Mouse (Mus musculus) heart, embryonic 11.5 days (tissue): Measurements from ENCODE around the gene Nrcam. TPM values are rescaled to one million over a fixed set of nuclear protein-coding genes. Genes with fewer than 3 reads are reported as not detected.

Experiments
- ATAC-seq: fragments of 200-750 bp; cut with Nextera tagmentation; replicated peaks from 2 replicates; pipeline ENCODE4 v1.8.0; 2017; ENCODE audit warnings: moderate library complexity; ENCODE audit not compliant: insufficient number of reproducible peaks, low FRiP score, low TSS enrichment
- H3K27ac ChIP-seq: fragments of 300-500 bp; sonication (generic); 2 replicates; pipeline ENCODE4 v1.5.1; 2014; ENCODE audit warnings: mild to moderate bottlenecking, low read depth, low read length
- H3K27me3 ChIP-seq: fragments of 300-500 bp; sonication (generic); 2 replicates; pipeline ENCODE4 v1.6.1; 2014; ENCODE audit warnings: mild to moderate bottlenecking, low read length, mixed read lengths; ENCODE audit not compliant: control insufficient read depth, insufficient read depth
- H3K36me3 ChIP-seq: fragments of 300-500 bp; sonication (generic); 2 replicates; pipeline ENCODE4 v1.6.1; 2014; ENCODE audit warnings: mild to moderate bottlenecking, low read length, moderate library complexity, mixed read lengths; ENCODE audit not compliant: control insufficient read depth, insufficient read depth
- H3K4me1 ChIP-seq: fragments of 300-500 bp; sonication (generic); 2 replicates; pipeline ENCODE4 v1.6.1; 2014; ENCODE audit warnings: low read length; ENCODE audit not compliant: control insufficient read depth, insufficient read depth
- H3K4me2 ChIP-seq: fragments of 300-500 bp; sonication (generic); 2 replicates; pipeline ENCODE4 v1.6.1; 2014; ENCODE audit warnings: mild to moderate bottlenecking, moderate library complexity
- H3K4me3 ChIP-seq: fragments of 300-500 bp; sonication (generic); 2 replicates; pipeline ENCODE4 v1.5.1; 2014; ENCODE audit warnings: low read depth, low read length
- H3K9ac ChIP-seq: fragments of 300-500 bp; sonication (generic); 2 replicates; pipeline ENCODE4 v1.6.1; 2014; ENCODE audit warnings: mild to moderate bottlenecking, low read depth, low read length, moderate library complexity
- H3K9me3 ChIP-seq: fragments of 300-500 bp; sonication (generic); replicated peaks from 2 replicates; pipeline ENCODE4 v1.6.1; 2016; ENCODE audit warnings: low read length; ENCODE audit not compliant: control insufficient read depth
- WGBS: fragments of 180-500 bp; shearing (Covaris S2); extraction: QIAGEN DNeasy Blood & Tissue Kit; methylation state at CpG from one replicate; pipeline ENCODE4 v1.1.7; 2014; ENCODE audit not compliant: insufficient replicate concordance; 5-methylcytosine and 5-hydroxymethylcytosine counted together
- polyA plus RNA-seq: library from polyadenylated mRNA; unstranded; fragments of >200 nt; fragmentation: Nextera tagmentation; extraction: Ambion mirVana; gene quantifications from 2 replicates; pipeline ENCODE4 v1.2.1, GENCODE M21; 2014

Gene Nrcam
- polyA plus RNA-seq, 1 experiment from 2014 or later = 0.84 TPM

GRCm38 (mm10) chr12:44528391-44529016 lies 199.8 kb downstream of the Nrcam start:
- H3K9ac ChIP-seq = no peak overlapping the region
- H3K36me3 ChIP-seq = no peaks in the 10 kb centered on the region
- no peak overlapping the region for H3K4me3 ChIP-seq
- ATAC-seq = no peak
- WGBS = 40% methylated on average over 11 of the region's 11 CpGs
- H3K4me2 ChIP-seq = no peak overlapping the region
- H3K27me3 ChIP-seq = no peaks in the 10 kb centered on the region
- no peaks in the 10 kb centered on the region for H3K9me3 ChIP-seq
- no peaks in the 10 kb centered on the region for H3K4me1 ChIP-seq
- no peak overlapping the region for H3K27ac ChIP-seq

- Histone ChIP-seq H3K4me2 (no peak overlapping the region), H3K4me1 (no peaks in the 10 kb centered on the region), H3K27me3 (no peaks in the 10 kb centered on the region), H3K9ac (no peak overlapping the region), H3K27ac (no peak overlapping the region), H3K36me3 (no peaks in the 10 kb centered on the region), H3K9me3 (no peaks in the 10 kb centered on the region), H3K4me3 (no peak overlapping the region)
- WGBS = 70% methylated on average over 19 of the region's 19 CpGs
- ATAC-seq = no peak
Observed at GRCm38 (mm10) chr12:44532337-44533113, 203.8 kb downstream of the Nrcam start.

DNA sequence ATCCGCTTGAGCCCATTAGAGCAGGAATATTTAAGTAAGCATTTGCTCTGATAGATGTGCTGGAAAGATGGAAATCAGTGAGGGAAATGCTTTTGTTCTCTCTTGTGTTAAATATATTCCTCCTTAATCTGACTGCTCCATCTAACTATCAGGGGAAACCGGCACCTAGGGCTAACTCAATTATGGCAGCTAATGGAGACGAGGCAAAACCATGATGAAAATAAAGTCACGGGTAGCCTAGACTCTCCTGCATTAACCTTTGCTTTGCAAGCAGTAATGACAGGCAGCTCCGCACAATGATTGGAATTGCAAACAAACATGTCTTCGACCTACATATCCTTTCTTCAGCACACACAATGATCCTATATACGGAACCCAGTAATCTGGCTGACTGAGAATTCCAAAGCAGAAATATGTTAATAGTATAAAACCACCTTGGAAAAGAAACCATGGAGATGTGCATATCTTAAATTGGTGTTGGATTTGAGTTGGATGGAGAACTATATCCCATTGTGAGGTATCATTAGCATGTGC lies 205.5 kb downstream of the Nrcam start:
- 73% methylated on average over 7 of the region's 7 CpGs for WGBS
- H3K4me3 ChIP-seq = no peak overlapping the region

GRCm38 (mm10) chr12:44535623-44536022 lies 206.9 kb downstream of the Nrcam start:
- H3K4me2 ChIP-seq = no peak overlapping the region
- no peaks in the 10 kb centered on the region for H3K9me3 ChIP-seq
- no peaks in the 10 kb centered on the region for H3K4me1 ChIP-seq
- H3K36me3 ChIP-seq = no peaks in the 10 kb centered on the region
- H3K27me3 ChIP-seq = no peaks in the 10 kb centered on the region
- H3K27ac ChIP-seq = no peak overlapping the region
- H3K9ac ChIP-seq = no peak overlapping the region
- WGBS = 13% methylated on average over 5 of the region's 5 CpGs
- no peak for ATAC-seq
- H3K4me3 ChIP-seq = no peak overlapping the region

More for the DNA sequence above, 205.5 kb downstream of the Nrcam start:
- no peaks in the 10 kb centered on the region for H3K27me3 ChIP-seq
- H3K9me3 ChIP-seq = no peaks in the 10 kb centered on the region
- no peaks in the 10 kb centered on the region for H3K4me1 ChIP-seq
- H3K9ac ChIP-seq = no peak overlapping the region
- H3K27ac ChIP-seq = no peak overlapping the region
- no peaks in the 10 kb centered on the region for H3K36me3 ChIP-seq
- no peak for ATAC-seq
- no peak overlapping the region for H3K4me2 ChIP-seq

DNA sequence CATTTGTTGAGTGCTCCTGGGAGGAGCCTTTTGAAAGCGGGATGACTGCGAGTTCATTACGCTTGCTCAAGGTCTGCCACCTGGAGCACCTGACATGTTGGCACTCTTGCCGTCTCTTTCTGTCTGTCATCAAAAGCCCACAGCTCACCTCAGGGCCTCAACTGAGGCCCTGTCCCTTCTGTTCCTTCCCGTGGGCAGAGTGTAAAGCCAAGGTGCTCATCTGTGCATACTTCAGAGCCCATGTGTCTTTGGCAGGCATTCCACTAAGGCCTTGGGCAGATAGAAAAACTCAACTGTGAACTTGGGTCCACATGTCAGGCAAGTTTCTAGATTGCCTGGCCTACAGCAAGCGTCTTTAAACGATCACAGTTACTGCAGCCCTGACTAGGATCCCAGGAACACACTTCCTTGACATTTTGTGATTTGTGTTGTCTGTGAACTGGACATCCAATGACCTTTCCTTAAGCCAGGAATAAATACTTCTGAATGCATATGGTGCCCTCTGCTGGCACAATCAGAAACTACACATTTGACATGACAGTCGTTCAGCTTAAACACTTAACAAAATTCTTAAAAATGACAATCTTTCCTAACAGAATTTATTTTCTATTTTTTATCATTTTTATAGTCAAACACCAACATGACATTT lies 219.2 kb downstream of the Nrcam start:
- H3K36me3 ChIP-seq = no peaks in the 10 kb centered on the region
- no peaks in the 10 kb centered on the region for H3K9me3 ChIP-seq
- no peak overlapping the region for H3K4me3 ChIP-seq
- no peaks in the 10 kb centered on the region for H3K4me1 ChIP-seq
- no peak overlapping the region for H3K4me2 ChIP-seq
- no peak overlapping the region for H3K9ac ChIP-seq
- no peaks in the 10 kb centered on the region for H3K27me3 ChIP-seq
- no peak overlapping the region for H3K27ac ChIP-seq
- WGBS = 48% methylated on average over 8 of the region's 8 CpGs
- no peak for ATAC-seq

DNA sequence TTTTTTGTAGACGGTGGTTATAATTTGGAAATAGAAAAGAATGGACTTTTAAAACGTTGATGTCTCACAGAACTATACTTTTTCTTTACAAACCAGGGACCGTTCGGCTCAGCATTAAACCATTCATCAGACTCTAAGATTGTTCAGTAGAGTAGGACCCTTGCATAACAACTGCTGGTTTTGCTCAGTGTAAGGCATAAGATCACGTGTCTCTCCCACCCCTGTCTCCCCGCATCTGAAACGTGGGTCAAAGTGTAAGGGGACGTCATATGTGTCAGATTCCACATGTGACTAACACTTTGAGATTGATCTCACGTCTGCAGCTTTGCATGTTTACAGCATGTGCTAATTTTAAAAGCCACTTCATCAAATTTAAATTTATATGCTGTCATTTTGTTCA lies 219.8 kb downstream of the Nrcam start:
- Histone ChIP-seq H3K4me2 (no peak overlapping the region), H3K9me3 (no peaks in the 10 kb centered on the region), H3K27ac (no peak overlapping the region), H3K4me3 (no peak overlapping the region), H3K9ac (no peak overlapping the region), H3K27me3 (no peaks in the 10 kb centered on the region), H3K36me3 (no peaks in the 10 kb centered on the region), H3K4me1 (no peaks in the 10 kb centered on the region)
- ATAC-seq = no peak
- 50% methylated on average over 9 of the region's 9 CpGs for WGBS

- Histone ChIP-seq H3K36me3 (no peaks in the 10 kb centered on the region), H3K4me3 (no peak overlapping the region), H3K4me2 (no peak overlapping the region), H3K27me3 (no peaks in the 10 kb centered on the region), H3K27ac (no peak overlapping the region), H3K9ac (no peak overlapping the region), H3K4me1 (no peaks in the 10 kb centered on the region), H3K9me3 (no peaks in the 10 kb centered on the region)
- ATAC-seq = no peak
Observed at GRCm38 (mm10) chr12:44551614-44552013, 222.9 kb downstream of the Nrcam start.

- Histone ChIP-seq H3K36me3 (no peaks in the 10 kb centered on the region), H3K9me3 (no peaks in the 10 kb centered on the region), H3K27me3 (no peaks in the 10 kb centered on the region), H3K4me3 (no peak overlapping the region), H3K4me2 (no peak overlapping the region), H3K9ac (no peak overlapping the region), H3K4me1 (no peaks in the 10 kb centered on the region), H3K27ac (no peak overlapping the region)
- ATAC-seq = no peak
- 67% methylated on average over 2 of the region's 2 CpGs for WGBS
Observed at GRCm38 (mm10) chr12:44554051-44554450, 225.4 kb downstream of the Nrcam start.
